22 mouse cellular contexts compared by ENCODE assay signal in genomic region chr10:26750827-26751226, GRCm38 (mm10).
"Had no signal": no experiment of that assay in that cellular context is flagged by ENCODE, and none has a peak within 500 bp of the region (broad histone marks: within the 10 kb centered on the region; RNA-seq: fewer than 3 reads in every experiment).

No protein-coding gene starts in this region.

- H3K27ac ChIP-seq: kidney, embryonic 15.5 days; limb, embryonic 10.5 days; limb, embryonic 13.5 days; liver, embryonic 12.5 days; liver, embryonic 15.5 days; midbrain, embryonic 10.5 days; midbrain, embryonic 13.5 days; neural tube, embryonic 13.5 days; stomach, postnatal 0 days had no signal

- H3K4me1 ChIP-seq: kidney, embryonic 15.5 days; limb, embryonic 10.5 days; limb, embryonic 13.5 days; liver, embryonic 12.5 days; neural tube, embryonic 13.5 days had no signal

- H3K27me3 ChIP-seq: kidney, embryonic 15.5 days; limb, embryonic 13.5 days; liver, embryonic 12.5 days; liver, embryonic 15.5 days; megakaryocyte, embryonic 14.5 days; midbrain, embryonic 13.5 days; neural tube, embryonic 13.5 days had no signal

- H3K9ac ChIP-seq: kidney, embryonic 15.5 days; limb, embryonic 13.5 days; liver, embryonic 12.5 days; liver, embryonic 15.5 days; midbrain, embryonic 13.5 days; neural tube, embryonic 13.5 days had no signal

- DNase-seq: kidney, adult 8-10 months; kidney, postnatal 10 days; kidney, postnatal 36 days; liver; lung, adult 2 months; lung, postnatal 14 days; lung, postnatal 4 days; thymus, adult 2 months; thymus, postnatal 14 days; thymus, postnatal 4 days had no signal

- H3K4me3 ChIP-seq: kidney, embryonic 15.5 days; limb, embryonic 10.5 days; limb, embryonic 13.5 days; liver, embryonic 12.5 days; liver, embryonic 15.5 days; megakaryocyte, embryonic 14.5 days; midbrain, embryonic 10.5 days; midbrain, embryonic 13.5 days; myocyte; neural tube, embryonic 13.5 days had no signal

- H3K4me2 ChIP-seq: kidney, embryonic 15.5 days; limb, embryonic 13.5 days; liver, embryonic 12.5 days; liver, embryonic 15.5 days; midbrain, embryonic 13.5 days; neural tube, embryonic 13.5 days had no signal

- H3K9me3 ChIP-seq: kidney, embryonic 15.5 days; limb, embryonic 10.5 days; limb, embryonic 13.5 days; liver, embryonic 12.5 days; liver, embryonic 15.5 days; megakaryocyte, embryonic 14.5 days; midbrain, embryonic 10.5 days; midbrain, embryonic 13.5 days; neural tube, embryonic 13.5 days had no signal

- ATAC-seq: liver, embryonic 12.5 days; midbrain, embryonic 13.5 days; midbrain, embryonic 16.5 days had no signal

- H3K36me3 ChIP-seq: kidney, embryonic 15.5 days; limb, embryonic 10.5 days; limb, embryonic 13.5 days; liver, embryonic 12.5 days; liver, embryonic 15.5 days; midbrain, embryonic 10.5 days; midbrain, embryonic 13.5 days; neural tube, embryonic 13.5 days had no signal
